In genomic region chr7:114415336-114416020, GRCm38 (mm10) we compare ENCODE assay signal across 8 mouse cellular contexts. TPM values are rescaled to one million over a fixed set of nuclear protein-coding genes. Genes with fewer than 3 reads are reported as not detected.
DNase-seq lines count a peak whose midpoint lies in the region; ATAC-seq and TF ChIP-seq lines count a peak whose summit lies in the region.

No protein-coding gene starts in this region.

- ATAC-seq in forebrain, embryonic 14.5 days: peak; percentile 79
- peak; percentile 79 for ATAC-seq in hindbrain, embryonic 11.5 days (ENCODE audit: low FRiP score)
- peak; percentile 48 for ATAC-seq in megakaryocyte, adult 5-6 weeks (ENCODE audit: poor library complexity, severe bottlenecking)

- TF ChIP-seq CTCF in E14TG2a.4 (conservative IDR thresholded peaks at IDR 0.05; ENCODE audit: low read length): no peak

- H3K4me3 ChIP-seq in E14TG2a.4 (replicated peaks; ENCODE audit: low read length): peak overlapping the region; percentile 83
- peak overlapping the region; percentile 91 for H3K4me3 ChIP-seq in forebrain, embryonic 14.5 days (ENCODE audit: low read depth, low read length)
- peak overlapping the region; percentile 95 for H3K4me3 ChIP-seq in hindbrain, embryonic 11.5 days (ENCODE audit: low read depth, low read length)

- H3K4me1 ChIP-seq in E14TG2a.4 (replicated peaks; ENCODE audit: low read depth, low read length): peaks cover 11% of the 10 kb centered on the region
- peaks cover 8% of the 10 kb centered on the region; the same call in 1 of the 2 replicates for H3K4me1 ChIP-seq in forebrain, embryonic 14.5 days (ENCODE audit: control insufficient read depth, insufficient read depth, low read length)
- H3K4me1 ChIP-seq in hindbrain, embryonic 11.5 days (replicated peaks; ENCODE audit: control insufficient read depth, insufficient read depth, low read length): no peaks in the 10 kb centered on the region; the same call in 1 of the 2 replicates

- H3K9me3 ChIP-seq in E14TG2a.4 (ENCODE audit: low read length): peaks cover 18% of the 10 kb centered on the region
- no peaks in the 10 kb centered on the region for H3K9me3 ChIP-seq in forebrain, embryonic 14.5 days (replicated peaks; ENCODE audit: control insufficient read depth, low read length)
- H3K9me3 ChIP-seq in hindbrain, embryonic 11.5 days (ENCODE audit: control insufficient read depth, low read length): no peaks in the 10 kb centered on the region

- H3K4me2 ChIP-seq in forebrain, embryonic 14.5 days (ENCODE audit: low read length): peak overlapping the region; percentile 56
- H3K4me2 ChIP-seq in hindbrain, embryonic 11.5 days (replicated peaks; ENCODE audit: low read depth, low read length): peak overlapping the region; percentile 79

- DNase-seq in brain, adult 2 months (ENCODE audit: low read depth, low spot score): peak; percentile 61
- peak; percentile 67 for DNase-seq in forebrain, embryonic 14.5 days (ENCODE audit: low spot score)
- no peak for DNase-seq in hindbrain, embryonic 11.5 days (ENCODE audit: low spot score)
- DNase-seq in left cerebral cortex, adult 18-20 months (ENCODE audit: low spot score in 2 of 2): peak; percentile 33 to 54
- peak; percentile 12 to 24 for DNase-seq in right cerebral cortex, postnatal 36 days (ENCODE audit: low spot score in 2 of 2)
- peak; percentile 53 for DNase-seq in yolk sac, embryonic 10.5 days (ENCODE audit: low spot score)

- no peaks in the 10 kb centered on the region for H3K36me3 ChIP-seq in E14TG2a.4 (ENCODE audit: insufficient read depth, low read length)
- H3K36me3 ChIP-seq in forebrain, embryonic 14.5 days (ENCODE audit: control insufficient read depth, insufficient read depth, low read length): no peaks in the 10 kb centered on the region
- no peaks in the 10 kb centered on the region for H3K36me3 ChIP-seq in hindbrain, embryonic 11.5 days (ENCODE audit: control insufficient read depth, insufficient read depth, low read length)

- H3K9ac ChIP-seq in forebrain, embryonic 14.5 days (ENCODE audit: low read length): peak overlapping the region; percentile 93
- H3K9ac ChIP-seq in hindbrain, embryonic 11.5 days (ENCODE audit: low read depth, low read length): peak overlapping the region; percentile 95

- WGBS in forebrain, embryonic 14.5 days: under 1% methylated on average over 75 of the region's 103 CpGs
- 0% methylated on average over 49 of the region's 103 CpGs for WGBS in hindbrain, embryonic 11.5 days

- peaks cover 31% of the 10 kb centered on the region for H3K27me3 ChIP-seq in E14TG2a.4 (ENCODE audit: insufficient read depth, low read length)
- H3K27me3 ChIP-seq in forebrain, embryonic 14.5 days (replicated peaks; ENCODE audit: control insufficient read depth, insufficient read depth, low read length): no peaks in the 10 kb centered on the region
- H3K27me3 ChIP-seq in hindbrain, embryonic 11.5 days (ENCODE audit: control insufficient read depth, insufficient read depth, low read length): no peaks in the 10 kb centered on the region

- peak overlapping the region; percentile 95 for H3K27ac ChIP-seq in forebrain, embryonic 14.5 days (ENCODE audit: low read depth, low read length)
- H3K27ac ChIP-seq in hindbrain, embryonic 11.5 days (ENCODE audit: low read depth, low read length): peak overlapping the region; percentile 91

RNA-seq across cellular contexts. Expression of gene Pde3b, which starts 0.4 kb away (rescaled TPM):
- polyA plus RNA-seq in forebrain, embryonic 14.5 days (2014; fragmentation: Nextera tagmentation; extraction: Ambion mirVana): 4.9 and 5.7 TPM in 2 replicates
- polyA plus RNA-seq in hindbrain, embryonic 11.5 days (2014; fragmentation: Nextera tagmentation; extraction: Ambion mirVana): 11.2 and 11.5 TPM in 2 replicates
- 1 to 10 TPM; 7.7 to 8.3 TPM for total RNA-seq in left cerebral cortex, adult 18-20 months (2021)
- 10.4 and 11.9 TPM in 2 replicates for total RNA-seq in megakaryocyte, adult 5-6 weeks (2015)
- total RNA-seq in megakaryocyte, adult 5-6 weeks (2017): 14.1 and 25.3 TPM in 2 replicates
